Mouse (Mus musculus): ENCODE measurements around the gene Pou3f3. TPM values are rescaled to one million over a fixed set of nuclear protein-coding genes. Genes with fewer than 3 reads are reported as not detected.
A peak's percentile ranks its signal among the peaks of the same experiment; 100 is the strongest.

Pou3f3 gene
- polyA plus RNA-seq, 1 experiment from 2014 or later: 11.4 TPM

DNA sequence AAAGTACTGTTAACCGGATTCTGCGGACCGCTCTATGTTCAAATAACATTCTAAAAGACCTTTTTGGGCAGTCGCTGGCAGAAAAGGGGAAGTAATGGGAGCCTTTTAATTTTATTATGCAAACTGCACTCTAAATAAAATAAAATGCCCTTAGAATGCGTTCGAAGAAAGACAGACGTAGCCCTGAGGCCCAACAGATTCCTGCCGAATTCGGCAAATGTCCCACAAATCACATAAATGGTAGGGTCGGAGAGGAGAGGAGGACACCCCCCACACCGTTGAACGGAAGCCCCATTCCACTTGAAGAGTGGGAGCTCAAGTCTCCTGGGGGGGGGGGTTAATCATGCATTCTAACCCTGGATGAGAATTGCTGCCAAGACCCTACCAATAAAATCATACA is 8.3 kb upstream of the Pou3f3 start:
- Histone ChIP-seq H3K9me3 (no peaks in the 10 kb centered on the region), H3K27me3 (peaks cover 93% of the 10 kb centered on the region), H3K27ac (peak overlapping the region; percentile 89), H3K36me3 (no peaks in the 10 kb centered on the region), H3K4me3 (peak overlapping the region; percentile 50), H3K4me1 (peaks cover 32% of the 10 kb centered on the region), H3K4me2 (peak overlapping the region; percentile 88), H3K9ac (peak overlapping the region; percentile 79)
- ATAC-seq (ENCODE audit: insufficient number of reproducible peaks, insufficient read depth, low FRiP score, low TSS enrichment, low read depth): no peak
- WGBS: 2% methylated on average over 12 of the region's 12 CpGs

DNA sequence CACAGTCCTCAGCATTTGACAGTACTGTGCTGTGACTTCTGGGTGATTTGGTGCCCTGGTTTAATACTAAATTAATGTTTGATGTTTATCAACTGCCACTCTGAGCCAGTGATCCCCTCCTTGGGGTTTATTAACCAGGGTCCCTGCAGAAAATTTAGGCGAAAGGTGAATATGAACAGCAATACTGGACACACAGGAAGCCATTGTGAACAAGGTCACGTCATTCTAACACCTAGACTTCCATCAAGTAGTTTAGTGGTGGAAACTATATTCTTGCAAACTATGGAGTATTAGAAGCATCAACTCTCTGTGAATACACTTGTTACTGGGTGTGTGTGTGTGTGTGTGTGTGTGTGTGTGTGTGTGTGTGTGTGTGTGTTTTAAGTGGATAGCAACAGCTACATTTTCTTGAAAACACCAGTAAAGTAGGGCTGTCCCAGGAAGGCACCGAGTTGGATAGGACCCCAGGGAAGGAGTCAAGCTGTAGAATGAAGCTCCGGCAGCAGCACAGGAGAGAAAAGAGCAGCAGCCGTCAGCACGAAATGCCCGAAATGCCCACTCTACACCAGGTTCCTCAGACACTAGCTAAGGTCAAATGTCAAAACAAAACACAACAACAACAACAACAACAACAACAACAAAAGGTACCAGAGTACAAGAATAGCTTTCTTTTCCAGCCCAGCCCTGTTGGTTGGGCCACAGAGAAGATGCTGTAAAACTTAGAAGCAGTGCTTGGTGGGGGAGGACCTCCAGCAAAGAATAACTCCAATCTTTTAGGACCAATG is 7.6 kb upstream of the Pou3f3 start:
- H3K27ac ChIP-seq: peak overlapping the region; percentile 45
- H3K27me3 ChIP-seq: peaks cover 95% of the 10 kb centered on the region
- H3K4me1 ChIP-seq: peaks cover 32% of the 10 kb centered on the region
- H3K36me3 ChIP-seq: no peaks in the 10 kb centered on the region
- H3K9me3 ChIP-seq: no peaks in the 10 kb centered on the region
- peak overlapping the region; percentile 88 for H3K4me2 ChIP-seq
- peak overlapping the region; percentile 59; the same call in 1 of the 2 replicates for H3K9ac ChIP-seq
- no peak for ATAC-seq (ENCODE audit: insufficient number of reproducible peaks, insufficient read depth, low FRiP score, low TSS enrichment, low read depth)
- 13% methylated on average over 7 of the region's 7 CpGs for WGBS
- peak overlapping the region; percentile 65 for H3K4me3 ChIP-seq

DNA sequence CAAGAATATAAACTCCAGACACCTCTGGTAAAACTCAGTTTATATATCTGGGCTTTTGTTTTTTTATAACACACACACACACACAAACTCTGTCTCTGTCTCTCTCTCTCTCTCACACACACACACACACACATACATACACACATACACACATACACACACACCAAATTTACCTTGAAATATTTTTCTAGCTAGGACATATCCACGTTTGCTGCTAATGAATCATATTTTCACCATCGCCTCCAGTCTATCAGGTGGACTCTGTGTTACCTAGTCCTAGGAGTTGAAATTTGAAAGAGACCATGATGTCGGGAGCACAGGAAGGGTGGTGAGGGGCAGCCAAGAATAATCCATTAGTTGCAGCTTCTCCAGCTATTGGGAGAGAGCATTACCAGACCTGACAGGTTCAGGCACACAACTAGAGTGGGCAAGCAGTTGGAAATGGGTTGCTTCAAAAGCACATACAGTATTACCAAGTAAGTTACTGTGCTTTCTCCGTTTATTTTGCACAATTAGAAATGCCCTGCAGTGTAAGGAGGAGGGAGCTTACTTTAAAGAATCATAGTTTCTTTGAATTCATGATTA is 6.9 kb upstream of the Pou3f3 start:
- H3K9ac ChIP-seq: 0 out of 2 replicates have a peak overlapping the region, but pooled peaks have one; percentile 59
- no peak for ATAC-seq (ENCODE audit: insufficient number of reproducible peaks, insufficient read depth, low FRiP score, low TSS enrichment, low read depth)
- H3K4me3 ChIP-seq: peak overlapping the region; percentile 65
- 14% methylated on average over 4 of the region's 4 CpGs for WGBS
- peaks cover 32% of the 10 kb centered on the region for H3K4me1 ChIP-seq
- peaks cover 92% of the 10 kb centered on the region for H3K27me3 ChIP-seq
- peak overlapping the region; percentile 88 for H3K4me2 ChIP-seq
- peak overlapping the region; percentile 45 for H3K27ac ChIP-seq
- H3K36me3 ChIP-seq: no peaks in the 10 kb centered on the region
- no peaks in the 10 kb centered on the region for H3K9me3 ChIP-seq

DNA sequence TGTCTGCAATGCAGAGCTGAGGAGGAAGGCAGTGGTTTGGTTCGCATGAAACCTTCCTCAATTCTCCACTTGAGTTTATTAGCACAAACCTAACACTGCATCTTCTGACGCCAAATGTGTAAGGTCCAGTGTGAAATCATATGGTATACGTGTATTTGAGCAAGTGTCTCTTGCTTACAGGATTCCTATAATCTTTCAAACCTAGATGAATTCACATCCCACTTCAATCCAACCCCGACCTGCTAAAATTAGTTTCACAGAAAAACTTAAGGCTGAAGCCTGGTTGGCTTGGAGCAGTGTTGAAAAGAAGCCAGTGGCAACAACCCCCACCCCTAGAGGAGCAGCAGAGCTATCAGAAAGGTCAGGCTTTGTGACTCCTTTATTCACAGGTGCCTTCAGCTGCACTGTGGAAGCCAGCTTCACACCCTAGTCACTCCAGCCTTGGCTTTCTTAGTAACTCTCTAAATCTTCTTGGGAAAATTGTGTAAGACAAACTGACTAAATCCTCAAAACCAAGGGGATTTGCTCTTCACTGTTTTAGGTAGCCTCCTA is 5.5 kb upstream of the Pou3f3 start:
- H3K9me3 ChIP-seq: no peaks in the 10 kb centered on the region
- peak overlapping the region; percentile 59 for H3K9ac ChIP-seq
- 0 out of 2 replicates have a peak overlapping the region, but pooled peaks have one; percentile 28 for H3K27ac ChIP-seq
- peaks cover 21% of the 10 kb centered on the region for H3K4me1 ChIP-seq
- peaks cover 90% of the 10 kb centered on the region for H3K27me3 ChIP-seq
- 22% methylated on average over 4 of the region's 4 CpGs for WGBS
- peak overlapping the region; percentile 88 for H3K4me2 ChIP-seq
- no peak for ATAC-seq (ENCODE audit: insufficient number of reproducible peaks, insufficient read depth, low FRiP score, low TSS enrichment, low read depth)
- peak overlapping the region; percentile 65 for H3K4me3 ChIP-seq
- H3K36me3 ChIP-seq: no peaks in the 10 kb centered on the region

DNA sequence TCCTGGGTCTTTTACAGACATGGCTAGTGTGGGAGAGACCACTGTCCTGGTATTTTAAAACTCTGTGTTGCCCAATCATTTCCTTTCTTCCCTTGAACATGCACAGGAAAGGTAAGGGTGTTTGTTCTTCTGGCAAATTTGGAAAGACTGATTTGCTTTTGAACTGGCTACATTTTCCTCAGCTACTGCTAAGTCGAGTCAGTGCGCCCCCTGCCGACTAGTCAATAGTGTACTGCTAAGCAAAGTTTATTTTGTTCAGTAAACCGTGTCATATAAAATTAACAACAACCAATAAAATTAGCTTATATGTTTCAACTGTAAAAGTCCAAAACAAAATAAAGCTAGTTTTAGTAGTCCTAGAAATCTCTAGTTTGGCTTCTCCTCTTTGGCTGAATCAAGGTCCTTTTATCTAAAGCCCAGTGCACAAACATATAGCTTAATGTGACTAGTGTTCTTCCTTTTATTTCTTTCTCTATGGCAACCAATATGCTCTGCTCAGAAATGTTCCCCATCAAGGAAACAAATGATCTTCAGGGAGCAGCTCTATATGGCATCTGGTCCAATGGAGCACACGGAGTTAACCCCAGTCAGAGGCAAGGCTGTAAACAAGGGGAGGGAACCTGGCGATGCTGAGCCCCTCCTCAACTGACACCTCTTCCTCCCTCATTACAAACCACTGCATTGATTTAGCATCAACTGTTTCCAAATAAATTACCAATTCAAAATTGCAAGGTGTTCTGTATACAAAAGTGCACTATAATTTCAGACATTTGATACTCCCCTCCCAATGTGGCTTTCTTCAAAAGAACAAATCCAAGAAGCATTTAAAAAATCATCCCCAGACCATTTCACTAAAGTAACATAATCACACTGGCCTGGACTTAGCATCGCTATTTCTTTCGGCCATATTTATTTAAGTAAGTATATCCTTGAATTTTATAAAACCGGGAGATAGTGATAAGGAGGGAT is 4.1 kb upstream of the Pou3f3 start:
- H3K27me3 ChIP-seq: peaks cover 86% of the 10 kb centered on the region

DNA sequence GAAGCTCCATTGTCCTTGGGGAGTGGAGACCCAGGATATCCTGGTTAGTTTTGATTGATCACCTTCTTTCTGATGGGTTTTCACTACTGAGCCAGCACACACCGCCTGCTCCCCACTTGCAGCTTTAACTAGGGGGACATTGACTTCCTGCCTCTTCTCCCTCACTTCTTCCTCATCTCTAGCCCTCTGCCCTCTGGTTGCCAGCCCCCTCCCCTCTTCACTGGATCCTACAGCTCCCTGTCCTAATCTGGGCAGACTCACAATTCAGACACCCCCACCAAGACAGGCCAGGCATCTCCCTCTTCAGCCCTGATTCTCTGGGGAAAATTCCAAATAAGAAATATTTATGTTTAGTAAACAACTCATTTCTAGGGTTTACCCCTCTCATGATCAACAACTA is 3.3 kb upstream of the Pou3f3 start:
- H3K27me3 ChIP-seq: peaks cover 85% of the 10 kb centered on the region
- ATAC-seq (ENCODE audit: insufficient number of reproducible peaks, insufficient read depth, low FRiP score, low TSS enrichment, low read depth): no peak
- H3K4me2 ChIP-seq: peak overlapping the region; percentile 73
- peak overlapping the region; percentile 65 for H3K4me3 ChIP-seq
- H3K36me3 ChIP-seq: no peaks in the 10 kb centered on the region
- H3K4me1 ChIP-seq: peaks cover 13% of the 10 kb centered on the region; the same call in 1 of the 2 replicates
- H3K9me3 ChIP-seq: no peaks in the 10 kb centered on the region
- peak overlapping the region; percentile 64 for H3K9ac ChIP-seq
- 5% methylated on average over 1 of the region's 1 CpGs for WGBS
- peak overlapping the region; percentile 72 for H3K27ac ChIP-seq

More for the DNA sequence above, 4.1 kb upstream of the Pou3f3 start:
- Histone ChIP-seq H3K36me3 (no peaks in the 10 kb centered on the region), H3K4me3 (peak overlapping the region; percentile 65), H3K4me1 (peaks cover 15% of the 10 kb centered on the region; the same call in 1 of the 2 replicates), H3K9me3 (no peaks in the 10 kb centered on the region), H3K9ac (0 out of 2 replicates have a peak overlapping the region, but pooled peaks have one; percentile 52), H3K4me2 (peak overlapping the region; percentile 88), H3K27ac (peak overlapping the region; percentile 61; the same call in 1 of the 2 replicates)
- 4% methylated on average over 9 of the region's 9 CpGs for WGBS
- ATAC-seq (ENCODE audit: insufficient number of reproducible peaks, insufficient read depth, low FRiP score, low TSS enrichment, low read depth): no peak

DNA sequence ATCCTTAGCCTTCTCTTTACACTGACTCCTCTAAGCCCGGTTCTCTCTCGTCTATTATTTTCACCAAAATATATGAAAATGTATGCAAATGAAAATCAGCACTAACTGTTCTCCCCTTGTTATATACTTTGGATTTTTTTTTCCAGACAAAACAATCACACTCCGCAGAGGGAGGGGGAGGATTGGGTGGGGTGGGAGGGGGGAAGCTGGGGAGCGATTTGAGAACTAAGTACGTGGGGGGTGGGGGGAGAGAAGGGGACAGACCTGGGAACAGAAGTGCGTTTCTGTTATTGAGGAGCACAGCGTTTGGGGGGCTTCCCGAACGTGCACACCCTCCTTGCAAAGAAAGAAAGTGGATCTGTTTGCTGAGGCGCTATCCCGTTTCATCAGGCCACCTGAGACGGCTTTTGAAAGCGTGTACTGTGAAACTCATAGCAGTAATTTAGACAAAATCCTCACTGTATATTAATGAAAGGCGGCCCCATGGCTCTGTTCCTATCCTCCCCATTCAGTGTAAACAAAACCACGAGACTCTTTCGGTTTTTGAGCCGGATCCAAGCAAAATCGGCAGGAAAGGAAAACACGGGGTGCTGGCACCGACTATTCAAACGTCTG is 2.4 kb upstream of the Pou3f3 start:
- H3K27me3 ChIP-seq: peaks cover 85% of the 10 kb centered on the region
- peak overlapping the region; percentile 74 for H3K9ac ChIP-seq
- no peak for ATAC-seq (ENCODE audit: insufficient number of reproducible peaks, insufficient read depth, low FRiP score, low TSS enrichment, low read depth)
- under 1% methylated on average over 21 of the region's 21 CpGs for WGBS
- H3K4me3 ChIP-seq: peak overlapping the region; percentile 65
- H3K36me3 ChIP-seq: no peaks in the 10 kb centered on the region
- H3K4me1 ChIP-seq: peaks cover 20% of the 10 kb centered on the region
- H3K9me3 ChIP-seq: no peaks in the 10 kb centered on the region
- H3K27ac ChIP-seq: peak overlapping the region; percentile 87
- peak overlapping the region; percentile 73 for H3K4me2 ChIP-seq

DNA sequence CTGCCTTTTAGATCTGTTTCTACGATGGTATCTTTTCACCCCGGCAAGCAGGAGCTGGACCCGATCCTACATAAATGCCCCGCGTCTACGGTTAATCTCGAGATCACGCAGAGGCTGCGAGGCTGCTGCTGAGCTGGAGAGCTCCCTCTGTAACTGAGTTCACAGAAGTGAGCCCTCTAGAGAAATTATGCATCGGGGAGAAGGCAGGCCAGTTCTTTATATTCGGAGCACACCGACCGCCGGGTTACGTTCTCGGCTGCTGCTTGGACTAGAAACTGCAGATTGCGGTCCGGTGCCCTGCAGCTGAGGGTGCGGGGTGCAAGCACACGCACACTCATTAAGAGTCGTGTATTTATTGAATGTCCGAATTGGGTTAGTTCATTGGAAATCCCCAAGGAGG is 1.7 kb upstream of the Pou3f3 start:
- ATAC-seq (ENCODE audit: insufficient number of reproducible peaks, insufficient read depth, low FRiP score, low TSS enrichment, low read depth): no peak
- Histone ChIP-seq H3K36me3 (no peaks in the 10 kb centered on the region), H3K27ac (peak overlapping the region; percentile 87), H3K9me3 (no peaks in the 10 kb centered on the region), H3K4me1 (peaks cover 21% of the 10 kb centered on the region), H3K4me3 (peak overlapping the region; percentile 65), H3K27me3 (peaks cover 85% of the 10 kb centered on the region), H3K9ac (peak overlapping the region; percentile 74), H3K4me2 (peak overlapping the region; percentile 73)
- under 1% methylated on average over 22 of the region's 22 CpGs for WGBS

DNA sequence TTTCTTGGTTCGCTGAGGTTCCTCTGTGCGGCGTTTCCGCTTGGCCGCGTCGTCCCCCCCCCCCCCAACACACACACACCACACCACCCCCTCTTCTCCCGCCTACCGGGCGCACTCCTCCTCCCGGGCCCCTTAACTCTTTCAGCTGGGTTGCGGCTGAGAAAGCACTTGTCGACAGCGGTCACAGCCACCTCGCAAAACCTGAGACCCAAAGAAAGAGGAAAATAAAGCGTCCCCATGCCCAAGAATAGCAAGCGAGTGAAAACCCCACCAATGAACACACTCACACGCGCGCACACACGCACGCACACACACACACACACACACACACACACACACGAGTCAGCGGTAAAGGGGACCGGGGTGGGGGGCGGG is 1.3 kb upstream of the Pou3f3 start:
- no peaks in the 10 kb centered on the region for H3K36me3 ChIP-seq
- peak overlapping the region; percentile 65 for H3K4me3 ChIP-seq
- H3K27me3 ChIP-seq: peaks cover 85% of the 10 kb centered on the region
- H3K9ac ChIP-seq: peak overlapping the region; percentile 74
- peaks cover 22% of the 10 kb centered on the region for H3K4me1 ChIP-seq
- peak overlapping the region; percentile 73 for H3K4me2 ChIP-seq
- H3K27ac ChIP-seq: peak overlapping the region; percentile 87
- no peaks in the 10 kb centered on the region for H3K9me3 ChIP-seq
- WGBS: 1% methylated on average over 20 of the region's 26 CpGs
- no peak for ATAC-seq (ENCODE audit: insufficient number of reproducible peaks, insufficient read depth, low FRiP score, low TSS enrichment, low read depth)

DNA sequence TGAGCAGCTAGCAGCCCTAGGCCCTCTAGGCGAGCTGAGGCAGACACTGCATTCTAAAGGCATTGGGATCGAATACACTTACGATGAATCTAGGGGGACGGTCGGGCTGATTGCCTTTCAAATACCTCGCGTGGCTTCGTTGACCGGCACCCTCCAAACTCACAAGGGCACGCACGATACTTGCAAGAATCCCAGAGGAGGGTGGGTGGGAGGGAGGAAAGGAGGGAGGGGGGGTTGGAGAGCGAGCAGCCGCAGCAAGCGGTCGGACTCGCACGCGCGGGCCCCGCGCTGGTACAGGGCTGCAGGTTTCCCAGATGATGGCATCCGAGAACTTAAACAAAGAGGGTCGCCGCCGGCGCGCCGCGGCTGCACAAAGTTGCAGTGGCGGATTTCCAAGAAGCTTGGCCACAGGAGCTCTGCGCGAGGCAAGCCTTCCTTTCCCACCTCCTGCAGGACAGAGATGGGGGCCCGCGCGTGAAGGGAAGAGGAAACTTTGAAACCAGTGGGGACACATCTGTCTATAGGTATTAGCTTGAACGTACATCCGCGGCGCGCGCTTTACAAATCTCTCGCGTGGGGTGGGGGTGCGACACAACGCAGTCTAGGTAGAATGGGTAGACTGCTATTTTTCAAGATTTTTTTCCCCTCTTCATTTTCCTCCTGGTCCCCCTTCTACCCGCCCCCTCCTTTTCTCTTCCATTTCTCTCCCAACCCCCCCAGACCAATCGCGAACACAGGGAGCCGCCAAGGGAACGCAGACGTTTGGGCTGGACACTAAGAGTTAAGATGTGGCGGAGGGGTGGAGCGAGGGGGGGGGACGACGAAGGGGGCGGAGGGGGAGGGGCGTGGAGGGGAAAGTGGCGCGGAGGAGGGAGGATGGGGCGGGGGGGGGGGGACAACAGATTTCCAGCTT is 647 bp upstream of the Pou3f3 start:
- WGBS: under 1% methylated on average over 55 of the region's 60 CpGs
- no peaks in the 10 kb centered on the region for H3K36me3 ChIP-seq
- H3K9me3 ChIP-seq: no peaks in the 10 kb centered on the region
- peaks cover 83% of the 10 kb centered on the region for H3K27me3 ChIP-seq
- ATAC-seq (ENCODE audit: insufficient number of reproducible peaks, insufficient read depth, low FRiP score, low TSS enrichment, low read depth): peak; percentile 22
- peaks cover 22% of the 10 kb centered on the region for H3K4me1 ChIP-seq
- H3K27ac ChIP-seq: peak overlapping the region; percentile 87
- peak overlapping the region; percentile 65 for H3K4me3 ChIP-seq
- H3K9ac ChIP-seq: peak overlapping the region; percentile 74
- peak overlapping the region; percentile 73 for H3K4me2 ChIP-seq

Data from embryonic facial prominence, embryonic 13.5 days (tissue).